Mouse (Mus musculus) bone marrow macrophage, adult 2 months (primary cell): ENCODE results near the gene Wscd1.

ENCODE experiments used
- CTCF ChIP-seq: IDR thresholded peaks from 2 replicates; pipeline ENCODE4 v1.5.1; 2012; ENCODE audit warnings: low read depth, mild to moderate bottlenecking, low read length, moderate library complexity
- POLR2A ChIP-seq: IDR thresholded peaks from 2 replicates; pipeline ENCODE4 v1.6.1; 2012; ENCODE audit warnings: mild to moderate bottlenecking, low read depth, low read length, borderline replicate concordance

DNA sequence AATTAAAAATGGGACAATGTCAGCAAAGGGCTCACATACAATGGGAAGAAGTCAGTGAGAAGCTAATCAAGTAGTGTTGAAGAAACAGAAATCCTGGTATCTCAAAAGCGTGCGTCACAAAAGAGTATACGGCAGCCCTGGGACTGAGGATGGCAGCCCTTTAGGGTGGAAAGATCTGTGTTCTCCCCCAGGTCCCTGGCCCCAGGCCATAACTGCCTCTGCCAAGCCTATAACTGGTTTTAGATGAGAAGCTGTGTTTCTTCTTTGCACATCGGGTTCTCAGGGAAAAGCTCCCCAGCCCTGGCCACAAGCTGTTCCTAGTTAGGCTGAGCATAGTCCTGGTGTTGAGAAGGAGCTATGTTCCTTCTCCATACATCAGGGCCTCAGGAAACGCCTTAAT lies 72.3 kb downstream of the Wscd1 start:
- no peak for TF ChIP-seq POLR2A
- TF ChIP-seq CTCF, result no peak
